Mouse (Mus musculus) testis, adult 2 months (tissue): ENCODE data around the gene Man2a2.

Source experiments
- CTCF ChIP-seq: fragments of 200-500 bp; IDR thresholded peaks from 2 replicates; pipeline ENCODE4 v1.5.1; 2012; ENCODE audit warnings: low read depth, mild to moderate bottlenecking, inconsistent platforms, low read length, moderate library complexity; ENCODE audit not compliant: control insufficient read depth, insufficient read depth, insufficient replicate concordance
- POLR2A ChIP-seq: fragments of 200-500 bp; IDR thresholded peaks from 2 replicates; pipeline ENCODE4 v1.6.1; 2012; ENCODE audit warnings: low read depth, mild to moderate bottlenecking, inconsistent platforms, low read length, moderate library complexity; ENCODE audit not compliant: control insufficient read depth

DNA sequence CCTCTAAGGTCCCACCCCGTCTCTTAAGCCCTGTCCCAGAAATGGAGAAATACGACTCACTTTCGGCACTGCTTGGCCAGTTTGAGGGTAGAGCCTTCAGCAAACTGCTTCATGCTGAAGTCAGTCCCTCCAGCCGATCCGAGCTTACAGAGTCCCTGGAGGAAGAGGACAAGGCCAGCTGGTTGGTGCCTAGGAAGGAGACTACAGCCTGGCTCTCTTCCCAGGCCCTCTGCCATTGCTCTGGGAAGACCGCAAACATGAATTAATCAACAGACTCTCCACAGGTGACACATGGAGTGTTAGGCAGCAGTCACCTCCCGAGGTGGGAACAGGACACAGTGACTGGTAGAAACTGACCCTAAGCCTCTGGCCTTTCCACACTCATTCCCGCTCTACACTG, 40.9 kb downstream of the Man2a2 start:
- TF ChIP-seq CTCF (no peak), POLR2A (no peak)
